Mouse (Mus musculus): ENCODE data around the gene Clmp. TPM values are rescaled to one million over a fixed set of nuclear protein-coding genes. Genes with fewer than 3 reads are reported as not detected.

Clmp gene
- polyA plus RNA-seq, 1 experiment from 2014 or later: 72.3 TPM

- no peaks in the 10 kb centered on the region for H3K4me1 ChIP-seq (ENCODE audit: control insufficient read depth, insufficient read depth, low read length)
- no peak overlapping the region for H3K4me3 ChIP-seq (ENCODE audit: low read depth, low read length)
- H3K9me3 ChIP-seq (replicated peaks; ENCODE audit: control insufficient read depth, low read length): no peaks in the 10 kb centered on the region
- H3K4me2 ChIP-seq (ENCODE audit: low read depth, low read length): no peak overlapping the region
- no peak overlapping the region for H3K9ac ChIP-seq (replicated peaks; ENCODE audit: low read length)
- no peak for ATAC-seq (replicated peaks; ENCODE audit: insufficient number of reproducible peaks, low FRiP score, low TSS enrichment, low read depth)
- H3K27me3 ChIP-seq (ENCODE audit: control insufficient read depth, insufficient read depth, low read length): no peaks in the 10 kb centered on the region
- H3K36me3 ChIP-seq (replicated peaks; ENCODE audit: control insufficient read depth, insufficient read depth, low read depth, low read length): no peaks in the 10 kb centered on the region
- 82% methylated on average over 7 of the region's 7 CpGs for WGBS
- H3K27ac ChIP-seq (replicated peaks; ENCODE audit: low read depth, low read length): no peak overlapping the region
- DNase-seq (ENCODE audit: low spot score): no peak
Measured at GRCm38 (mm10) chr9:40727824-40728495, 42.2 kb downstream of the Clmp start.

- Histone ChIP-seq H3K36me3 (replicated peaks; ENCODE audit: control insufficient read depth, insufficient read depth, low read depth, low read length) (no peaks in the 10 kb centered on the region), H3K27ac (replicated peaks; ENCODE audit: low read depth, low read length) (peak overlapping the region; percentile 98), H3K9ac (replicated peaks; ENCODE audit: low read length) (peak overlapping the region; percentile 65), H3K4me1 (ENCODE audit: control insufficient read depth, insufficient read depth, low read length) (no peaks in the 10 kb centered on the region), H3K4me2 (ENCODE audit: low read depth, low read length) (peak overlapping the region; percentile 74), H3K9me3 (replicated peaks; ENCODE audit: control insufficient read depth, low read length) (no peaks in the 10 kb centered on the region), H3K4me3 (ENCODE audit: low read depth, low read length) (peak overlapping the region; percentile 35), H3K27me3 (ENCODE audit: control insufficient read depth, insufficient read depth, low read length) (no peaks in the 10 kb centered on the region)
- DNase-seq (ENCODE audit: low spot score) (no peak), ATAC-seq (replicated peaks; ENCODE audit: insufficient number of reproducible peaks, low FRiP score, low TSS enrichment, low read depth) (no peak)
- 38% methylated on average over 12 of the region's 12 CpGs for WGBS
Measured at GRCm38 (mm10) chr9:40730302-40730700, 44.5 kb downstream of the Clmp start.

DNA sequence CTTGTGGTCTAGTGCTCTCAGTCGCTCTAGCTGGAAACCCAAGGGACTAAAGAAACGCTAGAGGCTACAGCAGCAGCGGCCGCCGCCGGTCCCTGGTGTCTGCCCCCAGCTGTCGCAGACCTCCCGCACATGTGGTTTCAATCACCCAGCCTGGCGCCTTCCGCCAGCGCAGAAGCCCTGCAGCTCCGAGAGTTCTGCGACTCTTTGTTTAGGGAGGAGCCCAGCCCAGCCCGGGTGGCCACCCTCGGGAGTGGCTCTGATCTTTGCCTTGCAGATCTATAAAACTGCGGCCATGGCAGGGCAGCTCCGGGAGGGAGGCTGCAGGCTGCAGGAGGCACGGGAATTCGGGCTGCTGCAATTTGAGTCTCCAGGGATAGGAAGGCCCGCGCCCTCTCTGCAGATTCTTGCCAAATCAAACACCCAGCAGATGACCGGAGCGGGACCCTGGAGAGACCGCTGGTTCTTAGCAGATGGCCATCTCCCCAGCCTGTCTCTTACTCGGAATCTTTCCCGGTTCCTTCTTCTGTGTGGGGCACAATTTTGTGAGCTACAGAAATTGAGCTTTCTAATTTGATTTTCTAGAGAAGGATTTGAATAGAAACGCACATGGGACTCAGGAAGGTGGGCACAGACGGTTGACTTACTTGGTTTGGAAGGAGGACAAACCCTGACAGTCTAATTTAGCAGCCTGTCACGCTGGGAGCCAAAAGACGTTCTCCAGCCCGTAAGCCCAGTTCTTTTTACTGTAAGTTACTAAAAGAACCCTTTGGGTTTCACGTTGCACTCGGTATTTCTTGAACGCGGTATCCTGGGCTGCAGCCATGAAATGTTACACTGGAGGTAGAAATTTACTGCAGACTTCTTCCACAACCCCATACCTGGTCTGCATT is 45.2 kb downstream of the Clmp start:
- Histone ChIP-seq H3K36me3 (replicated peaks; ENCODE audit: control insufficient read depth, insufficient read depth, low read depth, low read length) (no peaks in the 10 kb centered on the region), H3K4me1 (ENCODE audit: control insufficient read depth, insufficient read depth, low read length) (no peaks in the 10 kb centered on the region), H3K4me2 (ENCODE audit: low read depth, low read length) (peak overlapping the region; percentile 74), H3K9me3 (replicated peaks; ENCODE audit: control insufficient read depth, low read length) (no peaks in the 10 kb centered on the region), H3K4me3 (ENCODE audit: low read depth, low read length) (peak overlapping the region; percentile 35), H3K27me3 (ENCODE audit: control insufficient read depth, insufficient read depth, low read length) (no peaks in the 10 kb centered on the region), H3K9ac (replicated peaks; ENCODE audit: low read length) (peak overlapping the region; percentile 65), H3K27ac (replicated peaks; ENCODE audit: low read depth, low read length) (peak overlapping the region; percentile 98)
- WGBS: under 1% methylated on average over 35 of the region's 35 CpGs
- ATAC-seq (replicated peaks; ENCODE audit: insufficient number of reproducible peaks, low FRiP score, low TSS enrichment, low read depth) (peak; percentile 88), DNase-seq (ENCODE audit: low spot score) (peak; percentile 94)

DNA sequence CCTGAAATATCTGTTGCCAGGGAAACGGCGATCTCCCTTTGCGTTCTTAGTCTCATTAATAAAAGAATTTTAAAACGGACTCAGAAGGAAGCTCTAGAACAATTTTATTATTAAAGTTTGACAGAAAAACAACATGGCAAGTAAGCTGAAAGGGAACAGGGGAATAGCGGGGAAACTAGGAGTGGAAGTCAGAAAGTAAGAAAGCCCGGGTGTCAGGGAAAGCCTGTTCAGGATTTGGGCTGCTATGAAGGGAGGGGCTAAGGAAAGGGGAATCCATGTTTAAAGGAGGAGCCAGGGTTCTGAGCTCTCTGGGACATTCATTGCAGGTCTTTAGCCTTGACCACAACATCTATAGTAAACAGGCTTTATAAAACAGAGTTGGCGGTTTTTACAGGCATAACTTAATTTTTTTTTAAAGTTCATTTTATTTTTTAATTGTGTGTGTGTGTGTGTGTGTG is 45.9 kb downstream of the Clmp start:
- Histone ChIP-seq H3K4me2 (ENCODE audit: low read depth, low read length) (peak overlapping the region; percentile 74), H3K27me3 (ENCODE audit: control insufficient read depth, insufficient read depth, low read length) (no peaks in the 10 kb centered on the region), H3K9ac (replicated peaks; ENCODE audit: low read length) (no peak overlapping the region; the same call in 1 of the 2 replicates), H3K4me1 (ENCODE audit: control insufficient read depth, insufficient read depth, low read length) (no peaks in the 10 kb centered on the region), H3K4me3 (ENCODE audit: low read depth, low read length) (peak overlapping the region; percentile 35; the same call in 1 of the 2 replicates), H3K27ac (replicated peaks; ENCODE audit: low read depth, low read length) (peak overlapping the region; percentile 98), H3K36me3 (replicated peaks; ENCODE audit: control insufficient read depth, insufficient read depth, low read depth, low read length) (no peaks in the 10 kb centered on the region), H3K9me3 (replicated peaks; ENCODE audit: control insufficient read depth, low read length) (no peaks in the 10 kb centered on the region)
- WGBS: 4% methylated on average over 7 of the region's 7 CpGs
- ATAC-seq (replicated peaks; ENCODE audit: insufficient number of reproducible peaks, low FRiP score, low TSS enrichment, low read depth) (no peak), DNase-seq (ENCODE audit: low spot score) (peak; percentile 70)

DNA sequence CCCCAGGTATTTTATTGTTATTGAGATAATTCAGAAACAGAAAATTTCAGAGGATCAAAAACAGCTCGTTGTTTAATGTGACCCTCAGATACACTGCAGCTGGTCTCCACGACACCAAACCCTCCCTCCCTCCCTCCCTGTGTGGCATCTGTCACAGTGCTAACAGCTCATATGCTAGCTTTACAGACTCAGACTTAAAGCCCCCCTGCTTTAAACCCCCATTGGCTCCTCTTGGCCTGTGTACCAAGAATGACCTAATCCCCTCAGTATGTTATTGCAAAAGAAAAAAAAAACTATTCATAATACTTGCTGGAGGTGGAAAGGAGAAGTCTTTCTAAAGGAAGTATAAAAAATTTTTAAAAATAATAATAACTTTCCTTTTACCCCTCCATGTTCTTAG is 46.5 kb downstream of the Clmp start:
- Histone ChIP-seq H3K27me3 (ENCODE audit: control insufficient read depth, insufficient read depth, low read length) (no peaks in the 10 kb centered on the region), H3K4me2 (ENCODE audit: low read depth, low read length) (no peak overlapping the region), H3K27ac (replicated peaks; ENCODE audit: low read depth, low read length) (peak overlapping the region; percentile 98), H3K36me3 (replicated peaks; ENCODE audit: control insufficient read depth, insufficient read depth, low read depth, low read length) (no peaks in the 10 kb centered on the region), H3K4me1 (ENCODE audit: control insufficient read depth, insufficient read depth, low read length) (no peaks in the 10 kb centered on the region), H3K4me3 (ENCODE audit: low read depth, low read length) (no peak overlapping the region), H3K9me3 (replicated peaks; ENCODE audit: control insufficient read depth, low read length) (no peaks in the 10 kb centered on the region), H3K9ac (replicated peaks; ENCODE audit: low read length) (no peak overlapping the region)
- ATAC-seq (replicated peaks; ENCODE audit: insufficient number of reproducible peaks, low FRiP score, low TSS enrichment, low read depth): no peak
- DNase-seq (ENCODE audit: low spot score): peak; percentile 28
- 16% methylated on average over 2 of the region's 2 CpGs for WGBS

DNA sequence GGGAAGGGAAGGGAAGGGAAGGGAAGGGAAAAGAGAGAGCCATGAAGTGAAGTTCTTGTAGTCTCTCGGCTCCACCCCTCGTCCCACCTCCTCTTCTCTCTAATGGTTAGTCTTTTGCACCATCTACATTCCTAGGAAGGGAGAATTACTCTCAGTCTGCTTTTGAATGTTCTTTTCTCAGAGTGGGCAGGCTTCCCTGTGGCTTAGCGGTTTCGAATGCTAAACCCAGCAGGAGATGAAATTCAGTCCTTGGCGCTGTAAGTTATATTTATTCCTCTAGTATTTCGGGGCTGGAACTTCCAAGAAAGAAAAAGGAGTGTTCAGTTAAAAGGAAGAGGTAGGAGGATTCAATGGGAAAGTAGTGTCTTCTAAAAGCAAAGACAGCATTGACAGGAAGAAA is 51.4 kb downstream of the Clmp start:
- Histone ChIP-seq H3K27me3 (ENCODE audit: control insufficient read depth, insufficient read depth, low read length) (no peaks in the 10 kb centered on the region), H3K9ac (replicated peaks; ENCODE audit: low read length) (no peak overlapping the region), H3K4me2 (ENCODE audit: low read depth, low read length) (no peak overlapping the region), H3K4me1 (ENCODE audit: control insufficient read depth, insufficient read depth, low read length) (no peaks in the 10 kb centered on the region), H3K27ac (replicated peaks; ENCODE audit: low read depth, low read length) (no peak overlapping the region), H3K9me3 (replicated peaks; ENCODE audit: control insufficient read depth, low read length) (no peaks in the 10 kb centered on the region), H3K4me3 (ENCODE audit: low read depth, low read length) (no peak overlapping the region), H3K36me3 (replicated peaks; ENCODE audit: control insufficient read depth, insufficient read depth, low read depth, low read length) (no peaks in the 10 kb centered on the region)
- DNase-seq (ENCODE audit: low spot score) (no peak), ATAC-seq (replicated peaks; ENCODE audit: insufficient number of reproducible peaks, low FRiP score, low TSS enrichment, low read depth) (no peak)
- WGBS: 82% methylated on average over 6 of the region's 6 CpGs

- WGBS: 49% methylated on average over 7 of the region's 7 CpGs
- H3K4me1 ChIP-seq (ENCODE audit: control insufficient read depth, insufficient read depth, low read length): no peaks in the 10 kb centered on the region
- no peaks in the 10 kb centered on the region for H3K27me3 ChIP-seq (ENCODE audit: control insufficient read depth, insufficient read depth, low read length)
- no peak overlapping the region for H3K4me2 ChIP-seq (ENCODE audit: low read depth, low read length)
- H3K9me3 ChIP-seq (replicated peaks; ENCODE audit: control insufficient read depth, low read length): no peaks in the 10 kb centered on the region
- H3K9ac ChIP-seq (replicated peaks; ENCODE audit: low read length): no peak overlapping the region
- H3K27ac ChIP-seq (replicated peaks; ENCODE audit: low read depth, low read length): no peak overlapping the region
- no peak for ATAC-seq (replicated peaks; ENCODE audit: insufficient number of reproducible peaks, low FRiP score, low TSS enrichment, low read depth)
- no peak for DNase-seq (ENCODE audit: low spot score)
- no peaks in the 10 kb centered on the region for H3K36me3 ChIP-seq (replicated peaks; ENCODE audit: control insufficient read depth, insufficient read depth, low read depth, low read length)
- no peak overlapping the region for H3K4me3 ChIP-seq (ENCODE audit: low read depth, low read length)
Measured at GRCm38 (mm10) chr9:40743525-40744034, 57.8 kb downstream of the Clmp start.

DNA sequence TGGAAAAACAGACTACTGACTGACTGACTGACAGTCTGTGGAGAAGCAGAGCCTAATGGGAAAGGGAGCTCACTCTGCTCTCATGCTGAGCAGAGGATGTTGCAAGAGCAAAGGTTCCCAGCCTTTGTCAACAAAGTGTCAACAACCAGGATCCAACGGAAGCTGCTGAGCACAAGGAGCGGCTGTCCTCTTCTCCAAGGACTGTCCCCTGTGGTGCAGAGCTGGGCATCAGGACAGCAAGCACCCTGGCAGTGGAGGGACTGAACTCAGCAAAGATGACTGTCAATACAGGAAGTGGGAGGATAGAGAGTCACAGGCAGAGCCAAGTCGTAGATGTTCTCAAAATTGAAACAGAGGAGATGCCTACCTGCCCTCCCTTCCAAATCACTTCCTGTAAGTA is 58.5 kb downstream of the Clmp start:
- no peaks in the 10 kb centered on the region for H3K27me3 ChIP-seq (ENCODE audit: control insufficient read depth, insufficient read depth, low read length)
- H3K4me3 ChIP-seq (ENCODE audit: low read depth, low read length): no peak overlapping the region
- H3K4me1 ChIP-seq (ENCODE audit: control insufficient read depth, insufficient read depth, low read length): no peaks in the 10 kb centered on the region
- H3K9me3 ChIP-seq (replicated peaks; ENCODE audit: control insufficient read depth, low read length): no peaks in the 10 kb centered on the region
- no peak for DNase-seq (ENCODE audit: low spot score)
- WGBS: 39% methylated on average over 3 of the region's 3 CpGs
- ATAC-seq (replicated peaks; ENCODE audit: insufficient number of reproducible peaks, low FRiP score, low TSS enrichment, low read depth): no peak
- H3K27ac ChIP-seq (replicated peaks; ENCODE audit: low read depth, low read length): 0 out of 2 replicates have a peak overlapping the region, but pooled peaks have one; percentile 10
- H3K36me3 ChIP-seq (replicated peaks; ENCODE audit: control insufficient read depth, insufficient read depth, low read depth, low read length): no peaks in the 10 kb centered on the region
- H3K9ac ChIP-seq (replicated peaks; ENCODE audit: low read length): no peak overlapping the region
- H3K4me2 ChIP-seq (ENCODE audit: low read depth, low read length): no peak overlapping the region
